Mouse (Mus musculus): ENCODE measurements around the gene Bcl7b.

The Bcl7b gene

GRCm38 (mm10) chr5:135168063-135169062 lies at the start of gene Bcl7b:
Gene Bcl7b (plus strand): TSS chr5:135168283.
- DNase-seq (ENCODE audit: low spot score): peak; percentile 91

- no peak for DNase-seq (ENCODE audit: low spot score)
These were observed 49.4 kb upstream of the Bcl7b start for GRCm38 (mm10) chr5:135118589-135119081.

GRCm38 (mm10) chr5:135120753-135121152 lies 47.3 kb upstream of the Bcl7b start:
- DNase-seq (ENCODE audit: low spot score): no peak

- no peak for DNase-seq (ENCODE audit: low spot score)
These were observed 42.0 kb upstream of the Bcl7b start for GRCm38 (mm10) chr5:135126121-135126520.

GRCm38 (mm10) chr5:135127669-135128068 lies 40.4 kb upstream of the Bcl7b start:
- DNase-seq (ENCODE audit: low spot score): no peak

- no peak for DNase-seq (ENCODE audit: low spot score)
These were observed 38.3 kb upstream of the Bcl7b start for GRCm38 (mm10) chr5:135129747-135130146.

- no peak for DNase-seq (ENCODE audit: low spot score)
These were observed 34.2 kb upstream of the Bcl7b start for GRCm38 (mm10) chr5:135133736-135134405.

GRCm38 (mm10) chr5:135134534-135134933 lies 33.5 kb upstream of the Bcl7b start:
- DNase-seq (ENCODE audit: low spot score): no peak

- no peak for DNase-seq (ENCODE audit: low spot score)
These were observed 28.2 kb upstream of the Bcl7b start for GRCm38 (mm10) chr5:135139881-135140280.

GRCm38 (mm10) chr5:135144469-135144868 lies 23.6 kb upstream of the Bcl7b start:
- DNase-seq (ENCODE audit: low spot score): no peak

- no peak for DNase-seq (ENCODE audit: low spot score)
These were observed 22.6 kb upstream of the Bcl7b start for GRCm38 (mm10) chr5:135145532-135145931.

GRCm38 (mm10) chr5:135145955-135146354 lies 22.1 kb upstream of the Bcl7b start:
- DNase-seq (ENCODE audit: low spot score): no peak

- DNase-seq (ENCODE audit: low spot score): no peak
These were observed 19.4 kb upstream of the Bcl7b start for GRCm38 (mm10) chr5:135148715-135149052.

GRCm38 (mm10) chr5:135149053-135149819 lies 18.8 kb upstream of the Bcl7b start, which contains the start of gene Tbl2:
Gene Tbl2 (plus strand): TSS chr5:135149657.
- peak; percentile 92 for DNase-seq (ENCODE audit: low spot score)

- DNase-seq (ENCODE audit: low spot score): no peak
These were observed 18.3 kb upstream of the Bcl7b start for GRCm38 (mm10) chr5:135149820-135150178.

- no peak for DNase-seq (ENCODE audit: low spot score)
These were observed 11.6 kb upstream of the Bcl7b start for GRCm38 (mm10) chr5:135156496-135156895.

GRCm38 (mm10) chr5:135161221-135161620 lies 6.9 kb upstream of the Bcl7b start:
- DNase-seq (ENCODE audit: low spot score): no peak

- no peak for DNase-seq (ENCODE audit: low spot score)
These were observed 6.4 kb upstream of the Bcl7b start for GRCm38 (mm10) chr5:135161650-135162049.

GRCm38 (mm10) chr5:135162361-135162760 lies 5.7 kb upstream of the Bcl7b start:
- DNase-seq (ENCODE audit: low spot score): no peak

- DNase-seq (ENCODE audit: low spot score): no peak
These were observed 5.3 kb upstream of the Bcl7b start for GRCm38 (mm10) chr5:135162821-135163220.

GRCm38 (mm10) chr5:135166909-135167308 lies 1.2 kb upstream of the Bcl7b start:
- no peak for DNase-seq (ENCODE audit: low spot score)

- no peak for DNase-seq (ENCODE audit: low spot score)
These were observed 614 bp upstream of the Bcl7b start for GRCm38 (mm10) chr5:135167469-135167868.
